Mouse (Mus musculus) right cerebral cortex, postnatal 14 days (tissue): ENCODE data around the gene Lgals2.

ENCODE experiments used
- DNase-seq: peaks from one replicate; pipeline ENCODE4 v3.0.0; 2022

The Lgals2 gene

DNA sequence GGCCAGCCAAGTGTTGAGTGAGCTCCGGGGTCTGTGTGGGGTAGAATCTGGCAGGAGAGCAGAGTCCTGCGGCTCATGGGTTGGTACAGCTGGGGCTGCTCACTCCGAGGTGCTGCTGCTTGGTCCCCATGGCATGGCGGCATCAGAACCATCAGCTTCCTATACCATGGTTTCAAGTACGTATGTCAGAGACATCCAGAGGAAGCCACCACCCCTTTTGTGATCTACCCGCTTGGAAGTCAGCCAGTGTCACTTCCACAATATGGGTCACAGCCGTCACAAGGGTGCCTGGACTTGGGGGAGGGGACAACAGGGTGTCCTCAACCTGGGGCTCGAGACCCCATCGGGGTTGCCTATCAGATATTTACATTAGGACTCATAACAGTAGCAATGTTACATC lies 45.2 kb downstream of the Lgals2 start:
- no peak for DNase-seq

DNA sequence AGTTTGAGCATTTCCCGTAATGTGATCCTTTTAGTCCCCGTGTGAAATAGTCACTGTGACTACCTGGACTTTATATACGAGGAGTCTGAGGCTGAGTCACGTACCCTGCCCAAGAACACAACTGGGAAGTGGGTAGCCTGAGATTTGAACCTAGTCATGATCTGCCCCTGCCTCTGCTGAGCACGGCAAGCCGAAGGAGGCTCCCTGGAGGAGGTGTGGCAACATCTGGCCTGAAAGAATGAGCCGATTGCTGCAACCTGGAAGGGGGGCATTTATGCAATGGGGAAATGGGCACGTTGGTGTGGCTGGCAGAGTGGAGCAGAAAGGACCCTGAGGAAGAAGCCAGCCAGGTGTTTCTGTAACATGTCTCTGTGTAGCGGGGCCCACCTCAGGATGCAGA lies 45.6 kb downstream of the Lgals2 start:
- no peak for DNase-seq

DNA sequence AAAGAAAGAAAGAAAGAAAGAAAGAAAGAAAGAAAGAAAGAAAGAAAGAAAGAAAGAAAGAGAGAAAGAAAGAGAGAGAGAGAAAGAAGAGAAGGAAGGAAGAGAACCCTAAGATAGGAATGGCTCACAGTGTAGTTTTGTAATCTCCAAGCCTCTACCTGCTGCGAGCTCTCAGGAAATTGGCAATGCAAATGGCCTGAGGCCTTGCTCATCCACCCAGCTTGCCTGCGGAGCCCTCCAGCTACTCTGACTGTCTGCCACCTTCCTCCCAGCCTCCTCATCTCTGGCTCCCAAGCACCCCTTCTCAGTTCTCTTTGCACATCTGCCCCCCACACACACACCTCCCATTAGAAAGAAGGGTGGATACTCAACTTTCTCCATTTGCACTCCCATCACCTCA lies 46.3 kb downstream of the Lgals2 start:
- DNase-seq, result no peak

DNA sequence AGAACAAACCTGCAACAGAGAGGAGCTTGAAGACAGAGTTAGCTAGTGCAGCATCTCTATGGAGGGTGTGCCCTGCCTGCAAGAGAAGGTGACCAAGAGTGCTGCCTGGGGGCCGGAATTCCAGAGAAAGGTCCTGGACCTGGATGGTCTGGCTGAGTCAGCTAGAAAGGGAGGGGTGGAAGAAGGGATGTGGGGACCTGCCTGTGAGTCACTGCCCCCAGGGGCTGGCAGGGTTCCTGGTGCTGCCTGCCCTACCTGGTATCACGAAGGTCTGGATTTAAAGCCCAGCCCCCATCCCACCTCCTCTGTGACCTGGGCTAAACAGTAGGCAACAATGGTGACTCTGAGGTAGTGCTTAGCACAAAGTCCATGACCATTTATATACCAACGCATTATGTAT lies 48.2 kb downstream of the Lgals2 start:
- no peak for DNase-seq

DNA sequence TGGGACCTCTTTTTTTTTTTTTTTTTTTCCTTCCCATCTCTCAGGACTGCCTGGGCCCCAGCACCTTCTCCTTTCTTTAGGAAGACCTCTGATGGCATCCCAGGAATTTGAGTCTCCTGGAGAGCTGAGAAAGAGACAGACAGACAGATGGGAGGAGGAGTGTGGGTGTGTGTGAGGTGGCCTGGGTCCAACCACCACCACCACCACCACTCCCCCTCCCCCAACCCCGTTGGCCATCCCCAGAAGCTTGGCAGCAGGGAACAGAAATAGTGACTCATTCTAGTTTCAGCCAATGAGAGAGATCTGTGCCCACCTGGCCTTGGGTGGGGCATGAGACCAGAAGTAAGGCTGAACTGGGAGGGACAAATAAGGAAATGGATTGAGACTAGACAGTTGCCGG lies 48.7 kb downstream of the Lgals2 start:
- no peak for DNase-seq

DNA sequence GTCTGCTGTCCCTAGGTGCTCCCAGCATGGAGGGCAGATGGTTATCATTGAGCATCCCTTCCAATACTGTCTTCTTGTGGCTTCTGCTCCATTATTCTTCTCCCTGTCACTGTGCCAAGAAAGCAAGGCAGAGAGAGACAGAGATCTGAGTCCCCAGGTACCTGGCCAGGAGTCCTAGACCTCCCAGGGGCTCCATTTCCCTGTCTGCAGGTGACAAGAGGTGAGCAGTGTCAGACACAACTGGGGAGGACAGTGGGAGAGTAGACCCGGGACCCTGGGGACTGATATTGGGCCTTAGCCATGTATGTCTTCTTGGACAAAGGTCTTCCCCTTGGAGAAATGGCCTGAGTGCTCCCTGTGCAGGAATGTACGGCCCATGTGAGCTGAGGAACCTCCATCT lies 50.0 kb downstream of the Lgals2 start:
- DNase-seq, result no peak

DNA sequence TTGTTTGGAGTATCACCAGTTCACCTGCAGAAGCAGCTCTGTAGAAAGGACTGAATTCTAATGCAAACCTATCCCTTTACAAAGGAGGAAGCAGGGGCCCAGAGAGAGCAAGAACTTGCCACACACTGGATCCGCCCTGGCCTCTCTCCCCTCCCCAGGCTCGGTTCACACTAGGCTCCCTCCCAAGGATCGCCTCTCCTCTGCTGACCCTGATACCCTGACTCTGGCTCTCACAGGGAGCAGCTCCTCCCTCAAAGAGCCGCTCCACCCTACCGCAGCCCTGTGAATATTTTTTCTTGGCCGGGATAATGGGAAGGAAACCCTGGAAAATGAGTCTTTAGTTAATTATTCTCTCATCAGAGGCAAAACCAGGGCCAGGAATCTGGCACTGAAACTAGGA lies 51.0 kb downstream of the Lgals2 start:
- no peak for DNase-seq

DNA sequence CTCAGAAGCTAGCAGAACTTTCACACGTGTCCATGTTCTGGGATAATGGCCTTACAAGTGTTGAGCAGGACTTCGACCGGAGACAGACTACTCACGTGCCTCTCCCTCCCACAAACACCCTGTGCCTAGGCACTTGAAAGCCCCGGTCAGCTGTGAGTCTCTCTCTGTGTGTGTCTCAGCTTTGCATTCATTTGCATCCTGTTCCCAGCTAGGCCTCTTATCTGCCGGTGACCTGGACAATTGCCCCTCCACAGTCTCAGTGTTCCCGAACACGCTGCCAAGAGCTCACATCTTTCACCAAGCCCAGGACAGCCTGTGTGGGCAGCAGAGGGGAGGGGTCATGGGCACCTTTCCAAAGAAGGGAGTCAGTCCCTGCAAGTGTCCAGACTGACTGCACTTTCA lies 51.8 kb downstream of the Lgals2 start:
- DNase-seq, result no peak

DNA sequence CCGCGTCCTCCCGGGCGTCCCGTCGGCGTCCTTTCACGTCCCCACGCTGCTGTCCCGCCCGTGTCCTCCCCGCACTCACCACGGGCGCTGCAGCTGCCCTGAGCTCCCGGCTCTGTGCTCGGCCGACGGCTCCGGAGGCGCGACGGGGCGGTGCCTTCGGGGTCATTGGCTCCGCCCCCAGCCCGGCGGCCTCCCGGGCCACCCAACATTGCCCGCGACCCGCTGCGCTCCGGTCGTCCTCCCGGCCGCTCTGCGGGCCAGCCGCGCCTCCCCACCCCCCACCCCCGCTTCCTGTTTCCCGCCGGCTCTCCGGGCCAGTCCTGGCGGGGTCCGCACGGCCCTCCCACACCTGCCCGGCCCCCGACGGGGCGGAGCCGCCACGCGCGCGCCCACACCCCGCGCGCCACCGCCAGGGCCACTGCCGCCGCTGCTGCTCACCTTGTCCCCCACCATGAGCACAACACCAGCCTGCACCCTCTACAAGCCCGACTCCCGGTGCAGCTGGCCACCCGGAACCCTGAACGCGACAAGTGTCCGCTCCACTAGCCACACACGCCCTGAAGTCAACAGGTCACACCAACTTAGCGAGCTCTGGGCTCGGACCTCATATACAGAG lies 52.4 kb downstream of the Lgals2 start, which contains the start of gene Card10:
TSS of gene Card10 (minus strand) at position 267 of the 616 bp plus-strand sequence.
- DNase-seq, result no peak

DNA sequence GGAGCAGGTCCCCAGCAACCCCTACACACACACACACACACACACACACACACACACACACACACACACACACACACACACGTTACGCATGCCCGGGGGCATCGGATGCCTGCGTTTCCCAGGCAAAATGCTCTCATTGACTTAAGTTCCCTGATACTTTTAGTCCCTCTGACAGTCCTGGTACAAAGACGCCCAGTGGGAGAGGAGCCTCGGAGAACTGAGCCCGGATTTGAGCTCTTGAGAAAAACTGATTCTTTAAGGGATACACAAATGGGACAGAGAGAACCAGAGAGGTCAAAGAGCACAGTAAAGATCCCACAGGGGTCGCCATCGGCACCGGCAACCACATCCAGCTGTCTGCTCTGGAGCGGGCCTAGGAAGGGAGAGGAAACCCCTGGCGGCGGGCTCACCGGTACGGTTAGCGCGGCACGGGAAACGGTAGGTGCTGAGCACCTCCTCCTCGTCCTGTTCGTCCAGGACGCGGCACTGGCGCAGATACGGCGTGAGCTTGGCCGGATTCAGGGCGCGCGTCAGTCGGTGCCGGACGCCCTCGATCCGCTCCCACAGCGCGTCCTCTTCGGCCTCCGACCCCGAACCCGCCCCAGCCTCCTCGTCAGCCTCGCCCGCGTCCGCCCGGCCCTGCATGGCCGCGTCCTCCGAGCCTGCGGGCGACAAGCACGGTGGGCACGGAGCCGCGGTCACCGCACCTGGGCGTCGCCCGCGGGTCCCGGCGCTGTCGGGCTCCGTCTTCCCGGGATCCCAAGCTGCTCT lies 53.2 kb downstream of the Lgals2 start:
- DNase-seq, result no peak

DNA sequence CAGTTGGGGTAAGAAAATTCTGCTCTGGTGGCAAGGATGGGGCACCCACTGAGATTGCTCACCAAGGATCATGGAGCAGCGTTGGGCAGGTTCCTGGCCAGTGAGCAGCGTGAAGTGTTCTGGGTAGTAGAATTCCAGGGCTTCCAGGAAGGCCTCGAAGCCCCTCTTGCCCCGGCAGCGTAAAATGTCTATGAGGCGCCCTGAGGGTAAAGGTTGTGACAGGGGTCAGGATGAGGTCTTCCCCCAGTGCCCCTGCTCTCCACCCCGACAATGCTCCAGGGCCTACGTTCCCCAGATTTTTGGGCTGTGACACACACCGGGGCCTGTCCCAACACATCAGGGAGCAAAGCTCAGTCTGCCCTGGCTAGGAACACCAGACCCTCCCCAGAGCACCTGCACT lies 53.8 kb downstream of the Lgals2 start:
- DNase-seq, result no peak
